Mouse (Mus musculus) layer of hippocampus, adult 8-10 months (tissue): Measurements from ENCODE around the gene Stox2. TPM values are rescaled to one million over a fixed set of nuclear protein-coding genes. Genes with fewer than 3 reads are reported as not detected.

Source experiments
- DNase-seq, 2 experiments: peaks; one replicate each; pipeline ENCODE4 v3.0.0; 2022; ENCODE audit warnings: low spot score in 2 of 2
- total RNA-seq, 4 experiments: library from RNA; stranded (reverse); gene quantifications; 2 replicates each; pipeline ENCODE4 v1.2.4; 2022

Stox2 gene
- total RNA-seq, 4 experiments from 2014 or later, result 77.1 to 93.8 (median 83.6) TPM

- no peak for DNase-seq
These were observed 202.5 kb downstream of the Stox2 start for GRCm38 (mm10) chr8:47243631-47244030.

- no peak for DNase-seq
These were observed 203.0 kb downstream of the Stox2 start for GRCm38 (mm10) chr8:47243016-47243630.

GRCm38 (mm10) chr8:47242207-47243004 lies 203.8 kb downstream of the Stox2 start:
- DNase-seq, result peak; percentile 88 to 94

GRCm38 (mm10) chr8:47241421-47242078 lies 204.6 kb downstream of the Stox2 start:
- no peak for DNase-seq

- DNase-seq, result no peak
These were observed 205.3 kb downstream of the Stox2 start for GRCm38 (mm10) chr8:47240871-47241270.

GRCm38 (mm10) chr8:47240266-47240665 lies 205.9 kb downstream of the Stox2 start:
- no peak for DNase-seq

GRCm38 (mm10) chr8:47232081-47232480 lies 214.1 kb downstream of the Stox2 start:
- no peak for DNase-seq

- DNase-seq, result no peak
These were observed 216.1 kb downstream of the Stox2 start for GRCm38 (mm10) chr8:47230057-47230456.

- DNase-seq, result no peak
These were observed 224.3 kb downstream of the Stox2 start for GRCm38 (mm10) chr8:47221851-47222250.

GRCm38 (mm10) chr8:47221191-47221590 lies 225.0 kb downstream of the Stox2 start:
- no peak for DNase-seq

- no peak for DNase-seq
These were observed 225.8 kb downstream of the Stox2 start for GRCm38 (mm10) chr8:47220390-47220789.

GRCm38 (mm10) chr8:47218536-47218935 lies 227.6 kb downstream of the Stox2 start:
- DNase-seq, result no peak

- DNase-seq, result no peak
These were observed 228.1 kb downstream of the Stox2 start for GRCm38 (mm10) chr8:47218021-47218420.

- no peak for DNase-seq
These were observed 234.0 kb downstream of the Stox2 start for GRCm38 (mm10) chr8:47212124-47212523.

- no peak for DNase-seq
These were observed 234.9 kb downstream of the Stox2 start for GRCm38 (mm10) chr8:47211226-47211625.

- DNase-seq, result no peak
These were observed 237.9 kb downstream of the Stox2 start for GRCm38 (mm10) chr8:47208246-47208645.

- DNase-seq, result no peak
These were observed 239.4 kb downstream of the Stox2 start for GRCm38 (mm10) chr8:47206640-47207237.

GRCm38 (mm10) chr8:47205472-47205871 lies 240.7 kb downstream of the Stox2 start:
- no peak for DNase-seq

GRCm38 (mm10) chr8:47196391-47196790 lies 249.8 kb downstream of the Stox2 start:
- no peak for DNase-seq

GRCm38 (mm10) chr8:47193321-47193996 lies 252.7 kb downstream of the Stox2 start:
- DNase-seq, result no peak
